Mouse (Mus musculus) liver, postnatal 0 days (tissue): Measurements from ENCODE around the gene Ldlr. TPM values are rescaled to one million over a fixed set of nuclear protein-coding genes. Genes with fewer than 3 reads are reported as not detected.

ENCODE experiments used
- ATAC-seq: fragments of 200-750 bp; cut with Nextera tagmentation; 2 replicates; pipeline ENCODE4 v1.8.0; 2017; ENCODE audit warnings: mild to moderate bottlenecking, moderate library complexity
- DNase-seq: peaks from one replicate; pipeline ENCODE4 v3.0.0-alpha.2; 2016
- H3K27ac ChIP-seq: fragments of 300-500 bp; sonication (generic); 2 replicates; pipeline ENCODE4 v1.5.1; 2014; ENCODE audit warnings: antibody characterized with exemption, moderate library complexity, mild to moderate bottlenecking, low read depth
- H3K27me3 ChIP-seq: fragments of 300-500 bp; sonication (generic); 2 replicates; pipeline ENCODE4 v1.6.1; 2014; ENCODE audit warnings: low read length, control low read depth, mixed read lengths; ENCODE audit not compliant: insufficient read depth
- H3K36me3 ChIP-seq: fragments of 300-500 bp; sonication (generic); replicated peaks from 2 replicates; pipeline ENCODE4 v1.6.1; 2014; ENCODE audit warnings: mild to moderate bottlenecking, control low read depth, low read length, moderate library complexity, mixed read lengths; ENCODE audit not compliant: insufficient read depth
- H3K4me1 ChIP-seq: fragments of 300-500 bp; sonication (generic); 2 replicates; pipeline ENCODE4 v1.6.1; 2014; ENCODE audit warnings: antibody characterized with exemption, mild to moderate bottlenecking, control low read depth; ENCODE audit not compliant: insufficient read depth
- H3K4me2 ChIP-seq: fragments of 300-500 bp; sonication (generic); 2 replicates; pipeline ENCODE4 v1.6.1; 2014; ENCODE audit warnings: low read depth, mild to moderate bottlenecking, low read length, moderate library complexity, mixed read lengths
- H3K4me3 ChIP-seq: fragments of 300-500 bp; sonication (generic); 2 replicates; pipeline ENCODE4 v1.5.1; 2014; ENCODE audit warnings: low read depth, low read length
- H3K9ac ChIP-seq: fragments of 300-500 bp; sonication (generic); replicated peaks from 2 replicates; pipeline ENCODE4 v1.6.1; 2014; ENCODE audit warnings: mild to moderate bottlenecking, moderate library complexity
- H3K9me3 ChIP-seq: fragments of 300-500 bp; sonication (generic); 2 replicates; pipeline ENCODE4 v1.6.1; 2016; ENCODE audit warnings: mild to moderate bottlenecking, control low read depth, low read length, mixed read lengths
- CTCF ChIP-seq: sonication (generic); IDR thresholded peaks from 2 replicates; pipeline ENCODE4 v1.5.1; 2016; ENCODE audit warnings: antibody characterized with exemption, low read depth
- EP300 ChIP-seq: IDR thresholded peaks from 2 replicates; pipeline ENCODE4 v1.6.1; 2016; ENCODE audit warnings: antibody characterized with exemption, low read depth, mild to moderate bottlenecking
- WGBS: fragments of 180-500 bp; shearing (Covaris S2); extraction: QIAGEN DNeasy Blood & Tissue Kit; methylation state at CpG from one replicate; pipeline ENCODE4 v1.1.7; 2014; ENCODE audit not compliant: insufficient replicate concordance; 5-methylcytosine and 5-hydroxymethylcytosine counted together
- polyA plus RNA-seq: library from polyadenylated mRNA; unstranded; fragments of >200 nt; fragmentation: Nextera tagmentation; extraction: Ambion mirVana; gene quantifications from 2 replicates; pipeline ENCODE4 v1.2.1, GENCODE M21; 2015

Ldlr gene
- polyA plus RNA-seq, 1 experiment from 2014 or later, result 13.2 TPM

DNA sequence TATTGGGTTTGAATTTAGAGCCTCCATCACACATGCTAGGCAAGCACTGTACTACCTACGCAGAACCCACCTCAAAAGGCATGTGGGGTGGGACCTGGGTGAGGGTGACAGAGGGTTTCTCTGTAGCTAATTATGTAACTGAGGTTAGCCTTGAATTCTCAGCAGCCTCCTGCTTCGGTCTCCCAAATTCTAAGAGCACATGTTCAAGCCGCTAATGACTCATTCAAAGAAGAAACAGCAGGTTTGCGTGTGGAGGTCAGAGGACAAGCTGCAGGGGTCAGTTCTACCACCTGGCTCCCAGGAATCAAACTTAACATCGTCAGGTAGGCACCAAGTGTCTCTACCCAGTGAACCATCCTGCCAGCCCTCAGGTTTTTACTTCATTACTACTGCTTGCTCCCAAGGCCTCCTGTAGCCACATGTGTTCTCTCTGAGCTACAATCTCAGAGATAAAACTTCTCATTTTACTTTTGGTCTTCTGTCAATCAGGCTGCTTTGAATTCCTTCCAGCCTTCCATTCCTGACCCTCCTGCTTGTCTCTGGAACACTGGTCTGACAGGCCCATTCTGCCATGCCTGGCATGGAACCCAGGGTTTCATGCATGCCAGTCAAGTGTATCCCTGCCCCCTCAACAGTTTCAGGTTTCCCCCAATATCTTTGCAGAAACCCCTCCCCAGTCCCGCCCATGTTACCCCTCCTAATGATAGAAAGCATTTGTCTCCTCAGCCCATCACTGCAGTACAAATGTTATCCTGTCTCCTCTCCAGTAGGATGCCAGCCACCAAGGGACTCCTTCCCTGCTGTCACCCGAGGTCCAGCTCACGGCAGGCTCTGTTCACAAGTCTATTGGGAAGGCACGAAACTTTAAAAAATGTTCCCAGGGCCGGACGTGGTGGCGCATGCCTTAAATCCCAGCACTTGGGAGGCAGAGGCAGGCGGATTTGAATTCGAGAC, 35.6 kb downstream of the Ldlr start:
- no peak for DNase-seq
- ATAC-seq, result no peak
- TF ChIP-seq EP300 (no peak), CTCF (no peak)
- Histone ChIP-seq H3K4me3 (peak overlapping the region; percentile 90), H3K9me3 (no peaks in the 10 kb centered on the region), H3K4me2 (peak overlapping the region; percentile 89), H3K27ac (no peak overlapping the region), H3K9ac (peak overlapping the region; percentile 82), H3K36me3 (peaks cover 13% of the 10 kb centered on the region), H3K4me1 (peaks cover 32% of the 10 kb centered on the region), H3K27me3 (no peaks in the 10 kb centered on the region)
- WGBS, result 57% methylated on average over 14 of the region's 14 CpGs

DNA sequence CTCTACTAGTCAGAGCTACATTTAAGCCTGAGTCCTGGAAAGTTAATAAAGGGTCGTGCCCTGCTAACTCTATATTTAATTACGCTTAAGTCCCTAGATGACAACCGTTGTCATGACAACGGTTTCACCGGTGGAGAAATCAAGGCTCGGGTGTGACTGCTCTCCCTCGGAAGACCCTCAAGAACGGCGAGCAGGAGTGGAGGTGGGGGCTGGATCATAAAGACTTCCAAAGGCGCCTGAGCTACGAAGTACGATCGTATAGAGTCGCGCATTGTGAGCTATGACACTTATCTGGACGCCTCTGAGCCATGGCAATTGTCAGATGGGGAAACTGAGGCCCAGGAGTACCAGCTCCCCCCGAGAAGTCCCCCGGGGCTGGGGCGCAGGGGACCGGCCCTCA, 36.4 kb downstream of the Ldlr start:
- H3K36me3 ChIP-seq, result peaks cover 12% of the 10 kb centered on the region
- peak overlapping the region; percentile 89 for H3K4me2 ChIP-seq
- TF ChIP-seq CTCF, result no peak
- TF ChIP-seq EP300, result no peak
- peaks cover 32% of the 10 kb centered on the region for H3K4me1 ChIP-seq
- ATAC-seq (no peak; the same call in 1 of the 2 replicates), DNase-seq (no peak)
- peak overlapping the region; percentile 41; the same call in 1 of the 2 replicates for H3K27ac ChIP-seq
- WGBS, result under 1% methylated on average over 20 of the region's 20 CpGs
- no peaks in the 10 kb centered on the region for H3K9me3 ChIP-seq
- H3K27me3 ChIP-seq, result no peaks in the 10 kb centered on the region
- peak overlapping the region; percentile 90 for H3K4me3 ChIP-seq
- H3K9ac ChIP-seq, result peak overlapping the region; percentile 82

DNA sequence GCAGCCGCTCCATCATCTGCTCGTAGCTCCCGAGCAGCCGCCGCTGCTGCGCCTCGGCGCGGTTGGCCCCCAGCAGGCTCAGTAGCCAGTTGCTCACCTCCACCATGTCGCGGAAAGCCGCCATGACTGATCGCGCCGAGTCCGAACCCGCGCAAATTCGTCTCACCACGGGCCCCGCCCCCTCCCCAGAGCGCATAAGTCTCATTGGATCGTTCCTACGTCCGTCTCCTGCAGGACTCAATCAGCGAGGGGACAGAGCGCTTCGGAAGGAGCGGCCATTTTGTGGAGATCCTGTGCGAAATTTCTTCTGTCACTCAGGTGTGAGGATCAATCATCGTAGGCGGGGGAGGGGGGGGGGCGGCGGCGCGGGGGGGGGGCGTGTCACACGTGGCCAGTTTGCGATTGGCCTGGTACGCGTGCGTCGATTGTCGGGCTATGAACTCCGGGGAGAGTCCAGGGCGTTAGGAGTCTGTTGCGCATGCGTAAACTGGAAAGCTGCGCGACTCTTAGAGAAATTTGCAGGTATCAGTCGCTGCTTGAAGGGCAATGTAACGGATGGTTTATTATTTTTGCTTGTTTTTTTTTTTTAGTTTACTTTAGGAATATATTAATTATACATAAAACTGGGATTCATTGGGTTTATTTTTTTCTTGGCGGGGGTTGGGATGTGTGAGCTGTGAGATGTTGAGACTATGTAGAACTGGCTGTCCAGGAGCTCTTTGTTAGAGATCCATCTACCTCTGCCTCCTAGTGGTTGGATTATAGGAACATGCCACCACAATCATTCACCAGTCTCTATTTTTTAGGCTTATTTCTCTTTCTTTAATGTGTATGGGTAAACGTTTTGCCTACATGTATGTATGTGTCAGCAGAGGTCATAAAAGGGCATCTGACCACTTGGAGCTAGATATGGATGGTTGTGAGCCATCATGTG, 37.1 kb downstream of the Ldlr start, which contains the start of gene Spc24:
TSS of gene Spc24 (minus strand) at position 149 of the 934 bp plus-strand sequence.
- H3K27ac ChIP-seq, result peak within 1 kb of the TSS; percentile 81
- no peaks in the 10 kb centered on the region for H3K27me3 ChIP-seq
- H3K9ac ChIP-seq, result peak within 1 kb of the TSS; percentile 82
- peak within 1 kb of the TSS; percentile 89 for H3K4me2 ChIP-seq
- H3K4me3 ChIP-seq, result peak within 1 kb of the TSS; percentile 90
- ATAC-seq (peak; percentile 95), DNase-seq (peak; percentile 96)
- no peak for TF ChIP-seq EP300
- TF ChIP-seq CTCF, result peak; percentile 72
- WGBS, result under 1% methylated on average over 48 of the region's 54 CpGs
- H3K4me1 ChIP-seq, result peaks cover 32% of the 10 kb centered on the region
- no peaks in the 10 kb centered on the region for H3K9me3 ChIP-seq
- peaks cover 9% of the 10 kb centered on the region for H3K36me3 ChIP-seq

GRCm38 (mm10) chr9:21762135-21762534, 38.9 kb downstream of the Ldlr start:
- Histone ChIP-seq H3K4me2 (0 out of 2 replicates have a peak overlapping the region, but pooled peaks have one; percentile 3), H3K4me3 (no peak overlapping the region), H3K4me1 (peaks cover 32% of the 10 kb centered on the region), H3K27ac (peak overlapping the region; percentile 51), H3K36me3 (no peaks in the 10 kb centered on the region), H3K9me3 (no peaks in the 10 kb centered on the region), H3K9ac (0 out of 2 replicates have a peak overlapping the region, but pooled peaks have one; percentile 7), H3K27me3 (no peaks in the 10 kb centered on the region)
- ATAC-seq, result no peak
- peak; percentile 41 for DNase-seq
- TF ChIP-seq EP300, result peak; percentile 57
- TF ChIP-seq CTCF, result no peak

GRCm38 (mm10) chr9:21764084-21764999, 41.1 kb downstream of the Ldlr start:
- no peaks in the 10 kb centered on the region for H3K27me3 ChIP-seq
- H3K27ac ChIP-seq, result peak overlapping the region; percentile 34; the same call in 1 of the 2 replicates
- H3K4me1 ChIP-seq, result peaks cover 23% of the 10 kb centered on the region
- no peak overlapping the region for H3K4me2 ChIP-seq
- DNase-seq, result peak; percentile 60
- no peaks in the 10 kb centered on the region for H3K9me3 ChIP-seq
- no peak overlapping the region for H3K4me3 ChIP-seq
- ATAC-seq, result peak; percentile 18
- H3K9ac ChIP-seq, result no peak overlapping the region
- 0 out of 2 replicates have a peak, but pooled peaks have one; percentile 28 for TF ChIP-seq EP300
- TF ChIP-seq CTCF, result peak; percentile 27; the same call in 1 of the 2 replicates
- peaks cover 3% of the 10 kb centered on the region; the same call in 1 of the 2 replicates for H3K36me3 ChIP-seq
- WGBS, result 62% methylated on average over 6 of the region's 6 CpGs
